Mouse (Mus musculus) bone marrow, adult 2 months (tissue): ENCODE results near the gene Cd52. TPM values are rescaled to one million over a fixed set of nuclear protein-coding genes. Genes with fewer than 3 reads are reported as not detected.

Source experiments
- H3K27ac ChIP-seq: fragments of 200-500 bp; 2 replicates; pipeline ENCODE4 v1.5.1; 2012; ENCODE audit warnings: low read depth, mild to moderate bottlenecking, control low read depth, inconsistent platforms, low read length; ENCODE audit not compliant: control insufficient read depth, poor library complexity, insufficient read depth
- H3K4me1 ChIP-seq: fragments of 200-500 bp; 2 replicates; pipeline ENCODE4 v1.6.1; 2011; ENCODE audit warnings: low read length; ENCODE audit not compliant: control insufficient read depth, insufficient read depth
- H3K4me3 ChIP-seq: fragments of 200-500 bp; replicated peaks from 2 replicates; pipeline ENCODE3; 2011; ENCODE audit warnings: mild to moderate bottlenecking, low read depth, low read length, control low read depth; ENCODE audit not compliant: control insufficient read depth
- CTCF ChIP-seq: fragments of 200-500 bp; IDR thresholded peaks from 2 replicates; pipeline ENCODE4 v1.5.1; 2011; ENCODE audit warnings: low read length, control low read depth; ENCODE audit not compliant: control insufficient read depth, insufficient read depth
- POLR2A ChIP-seq: fragments of 200-500 bp; IDR thresholded peaks from 2 replicates; pipeline ENCODE4 v1.6.1; 2011; ENCODE audit warnings: low read depth, mild to moderate bottlenecking, control low read depth, low read length, borderline replicate concordance; ENCODE audit not compliant: control insufficient read depth
- WGBS: fragments of 180-500 bp; shearing (Covaris S2); methylation state at CpG from one replicate; pipeline ENCODE4 v1.1.7; 2018; 5-methylcytosine and 5-hydroxymethylcytosine counted together
- polyA plus RNA-seq: library from polyadenylated mRNA; stranded (reverse); fragments of >200 nt; gene quantifications from 2 replicates; pipeline ENCODE4 v1.2.4, GENCODE M21; 2011; ENCODE audit warnings: low replicate concordance; ENCODE audit not compliant: missing spikeins, insufficient read depth, insufficient read length

The Cd52 gene
- polyA plus RNA-seq, 1 experiment, result 801 TPM

- TF ChIP-seq CTCF (no peak), POLR2A (no peak)
- Histone ChIP-seq H3K27ac (peak overlapping the region; percentile 88), H3K4me1 (peaks cover 32% of the 10 kb centered on the region), H3K4me3 (no peak overlapping the region)
- 81% methylated on average over 16 of the region's 16 CpGs for WGBS
Observed at GRCm38 (mm10) chr4:134115215-134116144, 20.6 kb upstream of the Cd52 start.

- H3K4me1 ChIP-seq, result peaks cover 36% of the 10 kb centered on the region
- 89% methylated on average over 4 of the region's 4 CpGs for WGBS
- no peak overlapping the region for H3K4me3 ChIP-seq
- no peak overlapping the region for H3K27ac ChIP-seq
- no peak for TF ChIP-seq CTCF
- TF ChIP-seq POLR2A, result no peak
Observed at GRCm38 (mm10) chr4:134114038-134114437, 19.2 kb upstream of the Cd52 start.

- Histone ChIP-seq H3K4me3 (no peak overlapping the region), H3K4me1 (peaks cover 36% of the 10 kb centered on the region), H3K27ac (peak overlapping the region; percentile 4; the same call in 1 of the 2 replicates)
- 0 out of 2 replicates have a peak, but pooled peaks have one; percentile 0 for TF ChIP-seq CTCF
- no peak for TF ChIP-seq POLR2A
- 53% methylated on average over 10 of the region's 10 CpGs for WGBS
Observed at GRCm38 (mm10) chr4:134113356-134113994, 18.6 kb upstream of the Cd52 start.

- Histone ChIP-seq H3K27ac (no peak overlapping the region), H3K4me1 (peaks cover 34% of the 10 kb centered on the region), H3K4me3 (no peak overlapping the region)
- WGBS, result 86% methylated on average over 6 of the region's 6 CpGs
- TF ChIP-seq CTCF (no peak), POLR2A (0 out of 2 replicates have a peak, but pooled peaks have one; percentile 2)
Observed at GRCm38 (mm10) chr4:134112403-134112802, 17.5 kb upstream of the Cd52 start.

GRCm38 (mm10) chr4:134110653-134111052 lies 15.8 kb upstream of the Cd52 start:
- peak overlapping the region; percentile 72 for H3K27ac ChIP-seq
- H3K4me1 ChIP-seq, result peaks cover 30% of the 10 kb centered on the region
- 22% methylated on average over 3 of the region's 3 CpGs for WGBS

GRCm38 (mm10) chr4:134108196-134108595 lies 13.3 kb upstream of the Cd52 start:
- H3K4me1 ChIP-seq, result peaks cover 20% of the 10 kb centered on the region
- 81% methylated on average over 5 of the region's 5 CpGs for WGBS

More at GRCm38 (mm10) chr4:134110653-134111052, 15.8 kb upstream of the Cd52 start:
- no peak overlapping the region for H3K4me3 ChIP-seq
- TF ChIP-seq CTCF, result no peak
- no peak for TF ChIP-seq POLR2A

GRCm38 (mm10) chr4:134107730-134108129 lies 12.8 kb upstream of the Cd52 start:
- H3K4me3 ChIP-seq, result no peak overlapping the region
- 58% methylated on average over 7 of the region's 7 CpGs for WGBS
- TF ChIP-seq POLR2A (no peak), CTCF (no peak)
- H3K4me1 ChIP-seq, result peaks cover 20% of the 10 kb centered on the region
- H3K27ac ChIP-seq, result no peak overlapping the region

More at GRCm38 (mm10) chr4:134108196-134108595, 13.3 kb upstream of the Cd52 start:
- TF ChIP-seq CTCF (no peak), POLR2A (no peak)
- Histone ChIP-seq H3K4me3 (no peak overlapping the region), H3K27ac (no peak overlapping the region)

- peaks cover 20% of the 10 kb centered on the region for H3K4me1 ChIP-seq
- WGBS, result 18% methylated on average over 7 of the region's 7 CpGs
- no peak overlapping the region for H3K4me3 ChIP-seq
- 0 out of 2 replicates have a peak overlapping the region, but pooled peaks have one; percentile 14 for H3K27ac ChIP-seq
- TF ChIP-seq CTCF (no peak), POLR2A (no peak)
Observed at GRCm38 (mm10) chr4:134106105-134106504, 11.2 kb upstream of the Cd52 start.
